Mouse (Mus musculus) duodenum, adult 2 months (tissue): Measurements from ENCODE around the gene Vmn2r117. TPM values are rescaled to one million over a fixed set of nuclear protein-coding genes. Genes with fewer than 3 reads are reported as not detected.

Experiments used
- polyA plus RNA-seq: library from polyadenylated mRNA; depleted of rRNA; stranded (reverse); fragments of >200 nt; gene quantifications from 2 replicates; pipeline ENCODE4 v1.2.3, GENCODE M21; 2012; ENCODE audit warnings: low replicate concordance; rRNA removed

Vmn2r117 gene
- polyA plus RNA-seq: not detected in 2 replicates

DNA sequence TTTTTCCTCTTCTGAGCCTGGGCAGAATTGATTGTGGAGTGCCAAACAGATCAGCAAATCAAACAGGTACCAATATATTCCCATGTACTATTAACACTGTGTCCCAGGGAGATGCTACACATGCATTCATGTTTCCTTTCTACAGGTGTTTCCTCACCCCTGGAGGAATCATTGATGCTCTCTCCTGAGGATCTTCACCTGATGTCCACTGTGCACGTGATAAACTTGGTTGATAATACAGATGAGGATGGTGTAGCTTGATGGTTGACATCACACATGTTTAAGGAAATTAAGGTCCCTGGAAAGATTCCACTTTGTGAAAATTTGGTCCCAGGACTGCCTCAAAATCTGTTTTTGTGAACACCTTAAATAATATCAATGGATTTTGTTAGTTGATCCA, at the start of gene Vmn2r117:
Gene Vmn2r117, minus strand, starts transcription at position 101 of the 400 bp plus-strand sequence.

Other genes starting within 250 kb of the Vmn2r117 start
- gene Vmn2r114, start 167.2 kb downstream of the Vmn2r117 start, polyA plus RNA-seq: not detected in 2 replicates
- not detected in 2 replicates for gene Vmn2r115, start 136.0 kb downstream of the Vmn2r117 start, polyA plus RNA-seq
- gene Vmn2r116, start 95.1 kb downstream of the Vmn2r117 start, polyA plus RNA-seq: not detected in 2 replicates
- gene Zfp213, start 84.5 kb upstream of the Vmn2r117 start, polyA plus RNA-seq: 12.0 and 13.1 TPM in 2 replicates
- gene Zfp13, start 119.8 kb upstream of the Vmn2r117 start, polyA plus RNA-seq: 6.5 and 13.2 TPM in 2 replicates
- not detected in 2 replicates for gene Zscan10, start 121.2 kb upstream of the Vmn2r117 start, polyA plus RNA-seq
- gene Mmp25, start 165.6 kb upstream of the Vmn2r117 start, polyA plus RNA-seq: 0.81 and 1.5 TPM in 2 replicates
- 5.3 and 6.5 TPM in 2 replicates for gene Bicdl2, start 180.8 kb upstream of the Vmn2r117 start, polyA plus RNA-seq
- 423 and 457 TPM in 2 replicates for gene Hcfc1r1, start 193.9 kb upstream of the Vmn2r117 start, polyA plus RNA-seq
- gene Thoc6, start 194.2 kb upstream of the Vmn2r117 start, polyA plus RNA-seq: 22.7 and 23.3 TPM in 2 replicates
- 16.8 and 17.2 TPM in 2 replicates for gene Tnfrsf12a, start 197.8 kb upstream of the Vmn2r117 start, polyA plus RNA-seq
- 0.44 and 1.2 TPM in 2 replicates for gene Cldn6, start 199.6 kb upstream of the Vmn2r117 start, polyA plus RNA-seq
- 0.14 and 0.55 TPM in 2 replicates for gene Cldn9, start 204.3 kb upstream of the Vmn2r117 start, polyA plus RNA-seq
- gene 1520401A03Rik, start 243.1 kb upstream of the Vmn2r117 start, polyA plus RNA-seq: 0.05 and 0.09 TPM in 2 replicates
- 58.5 and 61.5 TPM in 2 replicates for gene Pkmyt1, start 246.6 kb upstream of the Vmn2r117 start, polyA plus RNA-seq